Mouse (Mus musculus) liver, embryonic 13.5 days (tissue): ENCODE data around the gene Fbxo39. TPM values are rescaled to one million over a fixed set of nuclear protein-coding genes. Genes with fewer than 3 reads are reported as not detected.
A peak's percentile ranks its signal among the peaks of the same experiment; 100 is the strongest.
"Not testable (repeated sequence)": the region's sequence is repeated elsewhere in the genome, so short reads cannot be mapped to it uniquely, and the experiment has no call there.

Experiments used
- ATAC-seq: fragments of 200-750 bp; cut with Nextera tagmentation; 2 replicates; pipeline ENCODE4 v1.8.0; 2017; ENCODE audit warnings: low read depth, mild to moderate bottlenecking, moderate number of reproducible peaks, moderate library complexity
- DNase-seq: peaks from one replicate; pipeline ENCODE4 v3.0.0; 2022
- H3K27ac ChIP-seq: fragments of 300-500 bp; sonication (generic); 2 replicates; pipeline ENCODE4 v1.5.1; 2015; ENCODE audit warnings: moderate library complexity, mild to moderate bottlenecking, inconsistent platforms
- H3K27me3 ChIP-seq: fragments of 300-500 bp; sonication (generic); 2 replicates; pipeline ENCODE4 v1.6.1; 2015; ENCODE audit warnings: mild to moderate bottlenecking, inconsistent platforms
- H3K36me3 ChIP-seq: fragments of 300-500 bp; sonication (generic); 2 replicates; pipeline ENCODE4 v1.6.1; 2015; ENCODE audit warnings: mild to moderate bottlenecking, inconsistent platforms
- H3K4me1 ChIP-seq: fragments of 300-500 bp; sonication (generic); replicated peaks from 2 replicates; pipeline ENCODE4 v1.6.1; 2015; ENCODE audit warnings: inconsistent platforms
- H3K4me2 ChIP-seq: fragments of 300-500 bp; sonication (generic); 2 replicates; pipeline ENCODE4 v1.6.1; 2015; ENCODE audit warnings: inconsistent platforms, mild to moderate bottlenecking, moderate library complexity
- H3K4me3 ChIP-seq: fragments of 300-500 bp; sonication (generic); replicated peaks from 2 replicates; pipeline ENCODE4 v1.5.1; 2015; ENCODE audit warnings: mild to moderate bottlenecking, inconsistent platforms
- H3K9ac ChIP-seq: fragments of 300-500 bp; sonication (generic); 2 replicates; pipeline ENCODE4 v1.6.1; 2015; ENCODE audit warnings: mild to moderate bottlenecking, inconsistent platforms
- H3K9me3 ChIP-seq: fragments of 300-500 bp; sonication (generic); replicated peaks from 2 replicates; pipeline ENCODE4 v1.6.1; 2016; ENCODE audit warnings: inconsistent platforms
- WGBS: fragments of 180-500 bp; shearing (Covaris S2); methylation state at CpG from one replicate; pipeline ENCODE4 v1.1.7; 2015; ENCODE audit not compliant: insufficient replicate concordance; 5-methylcytosine and 5-hydroxymethylcytosine counted together
- polyA plus RNA-seq: library from polyadenylated mRNA; unstranded; fragments of >200 nt; fragmentation: Nextera tagmentation; extraction: Ambion mirVana; gene quantifications from 2 replicates; pipeline ENCODE4 v1.2.1, GENCODE M21; 2015

The Fbxo39 gene
- polyA plus RNA-seq, 1 experiment from 2014 or later, result not detected

- Histone ChIP-seq H3K4me3 (no peak overlapping the region), H3K4me2 (no peak overlapping the region), H3K36me3 (no peaks in the 10 kb centered on the region), H3K27ac (no peak overlapping the region), H3K4me1 (no peaks in the 10 kb centered on the region), H3K9me3 (no peaks in the 10 kb centered on the region), H3K27me3 (no peaks in the 10 kb centered on the region), H3K9ac (no peak overlapping the region)
- DNase-seq, result no peak
- WGBS, result 52% methylated on average over 3 of the region's 3 CpGs
- ATAC-seq, result no peak
Observed at GRCm38 (mm10) chr11:72324431-72324830, 10.2 kb downstream of the Fbxo39 start.

DNA sequence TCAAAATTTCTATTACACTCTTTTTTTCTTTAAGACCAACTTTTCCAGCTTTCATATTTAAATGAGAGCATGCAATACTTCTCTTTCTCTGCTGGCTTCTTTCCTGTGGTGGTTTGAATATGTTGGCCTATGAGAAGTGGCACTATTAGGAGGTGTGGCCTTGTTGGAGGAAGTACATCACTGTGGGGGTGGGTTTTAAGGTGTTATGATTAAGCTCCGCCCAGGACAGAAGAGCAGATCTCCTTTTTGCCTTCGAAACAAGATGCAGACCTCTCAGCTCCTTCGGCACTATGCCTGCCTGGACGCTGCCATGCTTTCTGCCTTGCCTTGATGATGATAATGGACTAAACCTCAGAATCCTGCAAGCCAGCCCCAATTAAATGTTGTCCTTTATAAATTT is 11.5 kb downstream of the Fbxo39 start:
- Histone ChIP-seq H3K27me3 (no peaks in the 10 kb centered on the region), H3K4me3 (no peak overlapping the region), H3K9me3 (no peaks in the 10 kb centered on the region), H3K4me2 (no peak overlapping the region), H3K4me1 (no peaks in the 10 kb centered on the region), H3K27ac (no peak overlapping the region), H3K36me3 (no peaks in the 10 kb centered on the region), H3K9ac (no peak overlapping the region)
- ATAC-seq, result no peak
- WGBS, result 56% methylated on average over 4 of the region's 4 CpGs
- no peak for DNase-seq

DNA sequence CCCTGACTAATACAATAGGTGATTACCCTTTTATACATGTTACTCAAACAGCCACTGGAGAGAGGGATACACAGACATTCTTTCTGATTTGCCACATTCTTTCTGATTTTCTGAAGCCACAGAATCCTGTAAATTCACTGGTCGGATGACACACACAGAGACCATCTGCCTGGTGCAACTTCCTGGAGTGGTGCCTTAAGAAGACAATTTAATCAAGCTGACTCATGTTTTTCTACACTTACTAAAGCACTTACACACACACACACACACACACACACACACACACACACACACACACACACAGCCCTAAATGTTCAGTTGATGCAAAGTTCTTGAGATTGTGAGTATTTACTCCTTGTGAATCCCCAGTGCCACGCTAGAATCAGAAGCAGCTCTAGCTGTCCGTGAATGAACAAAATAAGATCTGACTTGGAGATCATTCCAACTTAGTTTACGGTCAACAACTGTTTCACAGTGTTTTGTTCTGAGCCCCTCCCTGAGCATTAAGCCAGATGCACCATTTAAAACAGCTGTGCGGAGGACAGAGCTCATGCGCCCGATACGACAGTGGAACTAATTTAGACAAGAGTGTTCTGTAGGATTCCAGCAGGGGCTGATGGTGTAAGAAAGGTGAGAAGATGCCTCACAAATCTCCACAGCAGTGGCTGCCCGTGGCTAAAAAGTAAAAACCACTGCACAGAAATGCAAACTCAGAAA is 18.9 kb downstream of the Fbxo39 start:
- ATAC-seq (no peak), DNase-seq (no peak)
- Histone ChIP-seq H3K4me1 (no peaks in the 10 kb centered on the region), H3K9me3 (no peaks in the 10 kb centered on the region), H3K27ac (no peak overlapping the region), H3K36me3 (no peaks in the 10 kb centered on the region), H3K27me3 (no peaks in the 10 kb centered on the region), H3K9ac (no peak overlapping the region), H3K4me3 (no peak overlapping the region), H3K4me2 (no peak overlapping the region)
- WGBS, result 74% methylated on average over 9 of the region's 9 CpGs

GRCm38 (mm10) chr11:72334653-72335052 is 20.4 kb downstream of the Fbxo39 start:
- WGBS, result 55% methylated on average over 4 of the region's 4 CpGs
- no peak overlapping the region for H3K27ac ChIP-seq
- H3K4me3 ChIP-seq, result no peak overlapping the region
- H3K36me3 ChIP-seq, result no peaks in the 10 kb centered on the region
- no peaks in the 10 kb centered on the region for H3K4me1 ChIP-seq
- no peak overlapping the region for H3K9ac ChIP-seq
- H3K9me3 ChIP-seq, result no peaks in the 10 kb centered on the region
- no peaks in the 10 kb centered on the region for H3K27me3 ChIP-seq
- no peak overlapping the region for H3K4me2 ChIP-seq
- no peak for ATAC-seq
- DNase-seq, result no peak

DNA sequence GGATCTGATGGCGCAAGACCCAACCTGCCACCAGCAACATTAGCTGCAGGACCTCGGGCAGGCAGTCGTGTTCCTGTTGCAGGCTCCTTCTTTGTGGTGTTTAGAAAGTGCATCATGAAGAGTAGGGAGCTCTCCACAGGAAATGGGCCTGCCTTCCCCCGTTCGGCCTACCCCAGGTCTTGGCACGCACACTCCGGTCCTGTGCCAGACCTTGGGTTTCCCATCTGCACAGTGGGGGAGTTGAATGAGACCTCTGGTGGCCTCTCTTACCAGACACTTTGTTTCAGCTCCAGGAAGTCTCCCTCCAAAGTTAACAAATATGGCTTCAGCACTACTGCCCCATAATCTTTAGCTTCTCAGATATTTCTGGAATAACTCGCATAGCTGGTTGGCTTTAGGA is 22.5 kb downstream of the Fbxo39 start:
- Histone ChIP-seq H3K4me2 (no peak overlapping the region), H3K4me3 (no peak overlapping the region), H3K9me3 (no peaks in the 10 kb centered on the region), H3K27ac (no peak overlapping the region), H3K36me3 (no peaks in the 10 kb centered on the region), H3K9ac (no peak overlapping the region), H3K4me1 (no peaks in the 10 kb centered on the region), H3K27me3 (no peaks in the 10 kb centered on the region)
- DNase-seq (no peak), ATAC-seq (no peak)
- WGBS, result 66% methylated on average over 8 of the region's 8 CpGs

GRCm38 (mm10) chr11:72338437-72338871 is 24.2 kb downstream of the Fbxo39 start:
- DNase-seq (no peak), ATAC-seq (no peak)
- Histone ChIP-seq H3K9me3 (no peaks in the 10 kb centered on the region), H3K9ac (no peak overlapping the region), H3K36me3 (no peaks in the 10 kb centered on the region), H3K27me3 (no peaks in the 10 kb centered on the region), H3K4me3 (no peak overlapping the region), H3K27ac (no peak overlapping the region), H3K4me1 (no peaks in the 10 kb centered on the region), H3K4me2 (no peak overlapping the region)
- WGBS, result 68% methylated on average over 5 of the region's 5 CpGs

- no peak overlapping the region for H3K4me2 ChIP-seq
- DNase-seq (no peak), ATAC-seq (no peak)
- H3K36me3 ChIP-seq, result no peaks in the 10 kb centered on the region
- no peak overlapping the region for H3K9ac ChIP-seq
- no peaks in the 10 kb centered on the region for H3K9me3 ChIP-seq
- no peaks in the 10 kb centered on the region for H3K4me1 ChIP-seq
- WGBS, result 69% methylated on average over 4 of the region's 4 CpGs
- H3K27ac ChIP-seq, result no peak overlapping the region
- no peak overlapping the region for H3K4me3 ChIP-seq
- no peaks in the 10 kb centered on the region for H3K27me3 ChIP-seq
Observed at GRCm38 (mm10) chr11:72339716-72340115, 25.5 kb downstream of the Fbxo39 start.

- Histone ChIP-seq H3K27me3 (no peaks in the 10 kb centered on the region), H3K36me3 (no peaks in the 10 kb centered on the region), H3K4me2 (no peak overlapping the region), H3K4me1 (no peaks in the 10 kb centered on the region), H3K9me3 (no peaks in the 10 kb centered on the region), H3K9ac (no peak overlapping the region), H3K27ac (no peak overlapping the region), H3K4me3 (no peak overlapping the region)
- peak; percentile 62; the same call in 1 of the 2 replicates for ATAC-seq
- 9% methylated on average over 7 of the region's 7 CpGs for WGBS
- DNase-seq, result peak; percentile 15
Observed at GRCm38 (mm10) chr11:72342549-72343237, 28.4 kb downstream of the Fbxo39 start.

DNA sequence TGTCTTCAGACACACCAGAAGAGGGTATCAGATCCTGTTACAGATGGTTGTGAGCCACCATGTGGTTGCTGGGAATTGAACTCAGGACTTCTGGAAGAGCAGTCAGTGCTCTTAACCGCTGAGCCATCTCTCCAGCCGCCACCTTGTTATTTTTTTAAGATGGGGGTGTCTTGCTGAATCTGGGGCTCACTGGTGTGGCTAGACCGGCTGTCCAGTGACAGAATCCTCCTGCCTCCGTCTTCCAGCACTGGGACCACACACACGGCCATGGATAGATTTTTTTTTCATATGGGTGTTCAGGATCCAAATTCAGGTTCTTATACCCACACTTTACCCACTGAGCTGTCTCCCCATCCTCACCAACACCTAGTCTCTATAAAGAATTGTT is 29.0 kb downstream of the Fbxo39 start:
- 73% methylated on average over 5 of the region's 5 CpGs for WGBS
- H3K27me3 ChIP-seq, ATAC-seq: not testable (repeated sequence)

GRCm38 (mm10) chr11:72343904-72344303 is 29.7 kb downstream of the Fbxo39 start:
- no peak overlapping the region for H3K9ac ChIP-seq
- WGBS, result 20% methylated on average over 8 of the region's 8 CpGs
- no peaks in the 10 kb centered on the region for H3K4me1 ChIP-seq
- H3K27me3 ChIP-seq, result no peaks in the 10 kb centered on the region
- H3K36me3 ChIP-seq, result no peaks in the 10 kb centered on the region
- no peaks in the 10 kb centered on the region for H3K9me3 ChIP-seq
- no peak overlapping the region for H3K27ac ChIP-seq
- ATAC-seq, result no peak
- peak; percentile 34 for DNase-seq
- H3K4me2 ChIP-seq, result no peak overlapping the region
- no peak overlapping the region for H3K4me3 ChIP-seq

More for the DNA sequence above, 29.0 kb downstream of the Fbxo39 start:
- not testable (repeated sequence) for H3K4me1 ChIP-seq, H3K4me2 ChIP-seq, DNase-seq, H3K36me3 ChIP-seq, H3K27ac ChIP-seq, H3K4me3 ChIP-seq, H3K9me3 ChIP-seq, H3K9ac ChIP-seq

DNA sequence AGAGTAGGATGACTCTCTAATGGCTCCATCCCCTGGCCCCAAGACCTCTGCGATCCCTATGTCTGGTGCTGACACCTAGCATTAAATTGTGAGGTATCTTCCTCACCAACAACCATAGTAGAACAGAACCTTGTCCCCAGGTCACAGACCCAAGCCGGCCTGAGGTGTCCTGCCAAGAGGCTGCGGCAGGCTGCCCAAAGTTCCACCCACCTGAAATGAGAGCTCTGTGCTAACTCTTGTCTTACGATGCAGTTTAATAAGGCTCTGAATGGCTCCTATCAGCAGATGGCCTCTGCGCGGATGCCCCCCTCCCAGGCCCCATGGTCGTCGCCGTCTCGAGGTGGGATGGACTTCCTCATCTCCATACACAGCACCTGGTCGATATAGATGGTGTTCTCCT is 30.2 kb downstream of the Fbxo39 start:
- 76% methylated on average over 11 of the region's 11 CpGs for WGBS
- DNase-seq (no peak), ATAC-seq (no peak)
- Histone ChIP-seq H3K9ac (no peak overlapping the region), H3K4me1 (no peaks in the 10 kb centered on the region), H3K36me3 (no peaks in the 10 kb centered on the region), H3K27me3 (no peaks in the 10 kb centered on the region), H3K4me2 (no peak overlapping the region), H3K9me3 (no peaks in the 10 kb centered on the region), H3K27ac (no peak overlapping the region), H3K4me3 (no peak overlapping the region)

DNA sequence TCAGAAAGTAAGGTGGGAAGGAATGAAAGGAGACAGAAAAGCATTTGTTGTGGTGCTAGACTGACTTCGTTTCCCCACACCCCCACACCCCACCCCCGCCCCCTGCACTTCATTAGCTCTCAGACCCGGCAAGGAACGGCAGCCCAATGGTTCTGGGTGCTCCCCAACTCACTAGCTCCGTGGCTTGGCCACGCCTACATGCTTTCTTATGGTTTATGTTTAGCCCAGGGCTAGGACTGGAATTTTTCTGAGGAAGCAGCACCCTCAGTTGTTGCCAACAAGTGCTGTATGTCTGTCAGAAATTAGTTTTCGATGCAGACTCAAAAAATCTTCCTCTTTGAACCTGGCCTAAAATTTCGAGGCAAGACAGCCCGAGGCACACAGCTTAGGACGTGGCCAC is 34.3 kb downstream of the Fbxo39 start:
- H3K9me3 ChIP-seq, result no peaks in the 10 kb centered on the region
- H3K9ac ChIP-seq, result no peak overlapping the region
- no peak overlapping the region for H3K4me3 ChIP-seq
- DNase-seq, result no peak
- H3K27me3 ChIP-seq, result no peaks in the 10 kb centered on the region
- no peaks in the 10 kb centered on the region for H3K36me3 ChIP-seq
- no peak overlapping the region for H3K27ac ChIP-seq
- WGBS, result 38% methylated on average over 10 of the region's 10 CpGs
- no peaks in the 10 kb centered on the region for H3K4me1 ChIP-seq
- H3K4me2 ChIP-seq, result no peak overlapping the region
- ATAC-seq, result no peak
